In genomic region chr15:64542250-64542901, GRCm38 (mm10) we compare ENCODE assay signal across 9 mouse cellular contexts.
DNase-seq lines count a peak whose midpoint lies in the region; ATAC-seq lines count a peak whose summit lies in the region.
"Had no signal": no experiment of that assay in that cellular context is flagged by ENCODE, and none has a peak within 500 bp of the region (broad histone marks: within the 10 kb centered on the region; RNA-seq: fewer than 3 reads in every experiment).

No protein-coding gene starts in this region.

- H3K4me3 ChIP-seq in heart, embryonic 12.5 days, result no peak overlapping the region
- H3K4me3 ChIP-seq: midbrain, embryonic 10.5 days had no signal

- WGBS in heart, embryonic 12.5 days, result 79% methylated on average over 8 of the region's 8 CpGs

- H3K4me1 ChIP-seq in heart, embryonic 12.5 days (replicated peaks), result no peaks in the 10 kb centered on the region
- H3K4me1 ChIP-seq: midbrain, embryonic 10.5 days had no signal

- no peak overlapping the region for H3K4me2 ChIP-seq in heart, embryonic 12.5 days

- H3K27ac ChIP-seq in heart, embryonic 12.5 days (ENCODE audit: poor library complexity, severe bottlenecking), result no peak overlapping the region
- H3K27ac ChIP-seq: midbrain, embryonic 10.5 days had no signal

- H3K9me3 ChIP-seq in heart, embryonic 12.5 days (replicated peaks), result no peaks in the 10 kb centered on the region
- H3K9me3 ChIP-seq: midbrain, embryonic 10.5 days had no signal

- no peak overlapping the region for H3K9ac ChIP-seq in heart, embryonic 12.5 days

- no peaks in the 10 kb centered on the region for H3K36me3 ChIP-seq in heart, embryonic 12.5 days
- H3K36me3 ChIP-seq: midbrain, embryonic 10.5 days had no signal

- intact Hi-C loops in heart, postnatal 36 days (cut with DNase I), result no loop called here

- peak; percentile 82 to 91 for DNase-seq in heart, adult 18-20 months
- peak; percentile 2 for DNase-seq in retina, embryonic 14.5 days (ENCODE audit: low spot score)
- no peak for DNase-seq in retina, postnatal 1 day
- peak; percentile 26 to 73 for DNase-seq in heart, postnatal 36 days
- no peak for DNase-seq in cerebellum, adult 11-12 months
- no peak for DNase-seq in spleen, adult 12 weeks (ENCODE audit: low spot score)
- DNase-seq: thymus, adult 18-20 months had no signal

- no peak for ATAC-seq in heart, embryonic 12.5 days (ENCODE audit: insufficient number of reproducible peaks, low FRiP score)

- H3K27me3 ChIP-seq in heart, embryonic 12.5 days (replicated peaks), result no peaks in the 10 kb centered on the region

Comparison
In these comparisons a context has a peak if more than half of its experiments do, and no peak if none do; other contexts are left out.
1. DNase-seq: peak in heart, adult 18-20 months (2 of 2), retina, embryonic 14.5 days (single experiment) and heart, postnatal 36 days (2 of 2); none in retina, postnatal 1 day (single experiment), cerebellum, adult 11-12 months (single experiment) and spleen, adult 12 weeks (single experiment).